Mouse (Mus musculus): ENCODE results near the gene Ripk1.

DNA sequence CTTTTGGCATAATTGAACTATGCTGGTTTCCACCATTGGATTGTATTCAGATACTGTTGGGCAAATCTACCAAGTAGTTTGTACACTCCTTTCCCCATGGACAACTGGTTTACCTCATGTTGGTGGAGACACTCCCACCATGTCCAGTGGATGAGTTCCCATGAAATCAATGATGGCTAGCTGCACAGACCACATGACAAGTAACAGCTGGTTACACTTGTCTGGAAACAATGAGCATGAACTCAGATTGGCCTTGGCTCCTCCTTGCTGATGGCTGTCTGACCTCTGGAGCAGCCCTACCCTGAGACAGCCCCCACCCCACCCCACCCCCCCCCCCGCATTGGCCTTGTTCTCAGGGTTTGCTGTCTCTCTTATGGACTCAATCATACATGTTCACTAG, 55.1 kb downstream of the Ripk1 start:
- TF ChIP-seq POLR2A (IDR thresholded peaks at IDR 0.05; ENCODE audit: insufficient read depth, low read depth, low read length) (no peak), CTCF (IDR thresholded peaks at IDR 0.05) (no peak), EP300 (IDR thresholded peaks at IDR 0.05; ENCODE audit: insufficient read depth, low read depth, low read length) (no peak)

All from heart, adult 2 months (tissue).